In genomic region chr1:180508662-180509061, GRCm38 (mm10) we compare ENCODE assay signal across 23 mouse cellular contexts. TPM values are rescaled to one million over a fixed set of nuclear protein-coding genes. Genes with fewer than 3 reads are reported as not detected.
A peak's percentile ranks its signal among the peaks of the same experiment; 100 is the strongest.
DNase-seq lines count a peak whose midpoint lies in the region; ATAC-seq lines count a peak whose summit lies in the region.
"Had no signal": no experiment of that assay in that cellular context is flagged by ENCODE, and none has a peak within 500 bp of the region (broad histone marks: within the 10 kb centered on the region; RNA-seq: fewer than 3 reads in every experiment).

No protein-coding gene starts in this region.

- DNase-seq in spleen, postnatal 36 days (ENCODE audit: low spot score in 2 of 2) = peak; percentile 27 to 35
- DNase-seq in spleen, adult 12 weeks (ENCODE audit: low spot score) = no peak
- peak; percentile 45 for DNase-seq in splenic B cell, adult 2 months (ENCODE audit: low read depth, low spot score)
- DNase-seq in thymus, postnatal 25 days = no peak
- DNase-seq in urinary bladder, postnatal 10 days (ENCODE audit: low spot score) = no peak
- DNase-seq: adrenal gland, adult 8-10 months; adrenal gland, postnatal 25 days; cerebellum, adult 11-12 months; cerebellum, adult 8-10 months; cerebellum, postnatal 36 days; forebrain, postnatal 0 days; gastrocnemius, adult 2 months; gastrocnemius, postnatal 14 days; heart, adult 18-20 months; heart, postnatal 14 days; heart, postnatal 4 days had no signal

- no peaks in the 10 kb centered on the region for H3K27me3 ChIP-seq in splenic B cell, adult 2 months (ENCODE audit: control insufficient read depth, insufficient read depth, low read length, poor library complexity, severe bottlenecking)

- no peaks in the 10 kb centered on the region for H3K36me3 ChIP-seq in splenic B cell, adult 2 months (ENCODE audit: control insufficient read depth, insufficient read depth, low read length, poor library complexity, severe bottlenecking)
- H3K36me3 ChIP-seq: forebrain, embryonic 10.5 days; heart, embryonic 10.5 days; heart, embryonic 13.5 days had no signal

- ATAC-seq in granulocyte monocyte progenitor cell, adult 5-6 weeks (replicated peaks; ENCODE audit: poor library complexity, severe bottlenecking) = peak; percentile 83
- ATAC-seq: activated CD4-positive, CD25-positive, alpha-beta regulatory T cell, adult 4 months; CD4-positive, CD25-positive, alpha-beta regulatory T cell, adult 4 months; forebrain, embryonic 14.5 days; forebrain, postnatal 0 days had no signal

RNA-seq across cellular contexts. Expression of gene Stum, which starts 25.4 kb away (rescaled TPM):
- total RNA-seq in granulocyte monocyte progenitor cell, adult 5-6 weeks (2014; fragmentation: Nextera tagmentation) = not detected in 2 replicates
- total RNA-seq in granulocyte monocyte progenitor cell, adult 5-6 weeks (2017) = not detected in 2 replicates

Comparison
In these comparisons a context has a peak if more than half of its experiments do, and no peak if none do; other contexts are left out.
1. DNase-seq: peak in spleen, postnatal 36 days (2 of 2) and splenic B cell, adult 2 months (single experiment); none in spleen, adult 12 weeks (single experiment), thymus, postnatal 25 days (single experiment) and urinary bladder, postnatal 10 days (single experiment).